Mouse (Mus musculus): ENCODE measurements around the gene Urb2. TPM values are rescaled to one million over a fixed set of nuclear protein-coding genes. Genes with fewer than 3 reads are reported as not detected.

Urb2 gene
- polyA plus RNA-seq, 1 experiment from 2014 or later, result 6.9 TPM

MicroRNA genes within 50 kb of the gene (microRNA counts, 519-probe panel; counts per million panel counts)
- not detected for microRNA mmu-miR-1967

Small RNA genes lying within 50 kb of the gene (microRNA-seq; reads per million reads assigned to microRNA genes)
- not detected for gene Mir1967

Other genes with a start within 250 kb of the Urb2 start
- 58.8 and 61.2 TPM in 2 replicates for gene Rab4a, start 215.5 kb upstream of the Urb2 start, polyA plus RNA-seq (2014; fragmentation: Nextera tagmentation; extraction: Ambion mirVana)
- 7.5 and 7.9 TPM in 2 replicates for gene Ccsap, start 161.3 kb upstream of the Urb2 start, polyA plus RNA-seq (2014; fragmentation: Nextera tagmentation; extraction: Ambion mirVana)
- gene Acta1, start 126.8 kb upstream of the Urb2 start, polyA plus RNA-seq (2014; fragmentation: Nextera tagmentation; extraction: Ambion mirVana), result 0.17 TPM in 1 of 2 replicates, not detected in the other
- gene Nup133, start 72.2 kb upstream of the Urb2 start, polyA plus RNA-seq (2014; fragmentation: Nextera tagmentation; extraction: Ambion mirVana), result 54.2 and 61.7 TPM in 2 replicates
- 18.3 and 19.1 TPM in 2 replicates for gene Abcb10, start 38.4 kb upstream of the Urb2 start, polyA plus RNA-seq (2014; fragmentation: Nextera tagmentation; extraction: Ambion mirVana)
- gene Taf5l, start 111 bp upstream of the Urb2 start, polyA plus RNA-seq (2014; fragmentation: Nextera tagmentation; extraction: Ambion mirVana), result 34.8 and 40.2 TPM in 2 replicates
- 66.9 and 76.6 TPM in 2 replicates for gene Galnt2, start 209.9 kb downstream of the Urb2 start, polyA plus RNA-seq (2014; fragmentation: Nextera tagmentation; extraction: Ambion mirVana)